Comparison of ENCODE assay signal across 10 mouse cellular contexts in the genomic region with DNA sequence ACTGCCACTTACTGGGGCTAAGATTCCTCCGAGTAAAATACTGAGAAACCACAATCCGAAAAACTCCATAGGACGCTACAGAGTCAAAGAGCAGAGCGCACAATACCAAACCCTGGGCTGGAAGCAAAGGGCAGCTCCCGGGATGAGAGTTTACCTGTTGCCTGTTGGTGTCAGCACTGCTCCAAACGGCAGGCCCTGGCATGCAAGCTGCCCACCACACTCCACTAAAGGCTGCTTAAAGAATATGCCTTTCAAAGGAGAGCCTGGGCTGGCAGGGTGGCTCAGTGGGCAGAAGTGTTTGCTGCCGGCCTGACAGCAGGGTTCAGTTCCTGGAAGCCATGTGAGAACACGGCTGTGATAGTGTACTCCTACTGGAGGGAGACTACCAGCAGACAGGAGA. TPM values are rescaled to one million over a fixed set of nuclear protein-coding genes. Genes with fewer than 3 reads are reported as not detected.
DNase-seq lines count a peak whose midpoint lies in the region; ATAC-seq and TF ChIP-seq lines count a peak whose summit lies in the region.
"Had no signal": no experiment of that assay in that cellular context is flagged by ENCODE, and none has a peak within 500 bp of the region (broad histone marks: within the 10 kb centered on the region; RNA-seq: fewer than 3 reads in every experiment).

No protein-coding gene starts in this region.

- DNase-seq in cerebellum, postnatal 10 days: peak; percentile 42 to 57
- no peak for DNase-seq in cerebellum, adult 2 months
- no peak for DNase-seq in kidney, postnatal 0 days (ENCODE audit: low spot score)
- no peak for DNase-seq in kidney, adult 11 months
- no peak for DNase-seq in midbrain, postnatal 0 days (ENCODE audit: low spot score)
- no peak for DNase-seq in natural killer cell, adult 2 months (ENCODE audit: low spot score in 2 of 2)
- DNase-seq in layer of hippocampus, postnatal 25 days (ENCODE audit: extremely low spot score in 1 of 2, low spot score in 1 of 2): no peak

- H3K4me2 ChIP-seq in kidney, postnatal 0 days (ENCODE audit: low read length): no peak overlapping the region
- H3K4me2 ChIP-seq in heart, embryonic 13.5 days: no peak overlapping the region
- H3K4me2 ChIP-seq in midbrain, postnatal 0 days (ENCODE audit: low read depth, low read length, poor library complexity, severe bottlenecking): no peak overlapping the region

- peaks cover 18% of the 10 kb centered on the region for H3K4me1 ChIP-seq in cerebellum, adult 2 months (ENCODE audit: control insufficient read depth, insufficient read depth, low read length)
- H3K4me1 ChIP-seq in kidney, postnatal 0 days (replicated peaks; ENCODE audit: insufficient read depth, low read length): 0 out of 2 replicates have a peak, but pooled peaks cover 15% of the 10 kb centered on the region
- H3K4me1 ChIP-seq in heart, embryonic 13.5 days: peaks cover 77% of the 10 kb centered on the region
- no peaks in the 10 kb centered on the region for H3K4me1 ChIP-seq in midbrain, postnatal 0 days (ENCODE audit: insufficient read depth, low read length)

- WGBS in cerebellum, adult 2 months: 52% methylated on average over 8 of the region's 8 CpGs
- 56% methylated on average over 8 of the region's 8 CpGs for WGBS in kidney, postnatal 0 days
- WGBS in heart, embryonic 13.5 days: 53% methylated on average over 8 of the region's 8 CpGs
- WGBS in midbrain, postnatal 0 days: 63% methylated on average over 8 of the region's 8 CpGs

- no peak overlapping the region for H3K27ac ChIP-seq in cerebellum, adult 2 months (ENCODE audit: insufficient read depth, low read length)
- H3K27ac ChIP-seq in kidney, postnatal 0 days: no peak overlapping the region
- H3K27ac ChIP-seq in heart, embryonic 13.5 days (replicated peaks): peak overlapping the region; percentile 96
- no peak overlapping the region for H3K27ac ChIP-seq in midbrain, postnatal 0 days (ENCODE audit: low read depth, low read length)
- H3K27ac ChIP-seq: left cerebral cortex, adult 2 months had no signal

- no peak overlapping the region for H3K4me3 ChIP-seq in cerebellum, adult 2 months (replicated peaks; ENCODE audit: insufficient read depth, low read depth, low read length)
- H3K4me3 ChIP-seq in kidney, postnatal 0 days (replicated peaks; ENCODE audit: low read depth, low read length): no peak overlapping the region
- H3K4me3 ChIP-seq in heart, embryonic 13.5 days: no peak overlapping the region
- no peak overlapping the region for H3K4me3 ChIP-seq in midbrain, postnatal 0 days (ENCODE audit: low read depth, low read length)
- H3K4me3 ChIP-seq: left cerebral cortex, adult 2 months; megakaryocyte, embryonic 14.5 days had no signal

- 0 out of 2 replicates have a peak, but pooled peaks cover 3% of the 10 kb centered on the region for H3K36me3 ChIP-seq in kidney, postnatal 0 days (ENCODE audit: insufficient read depth, low read length)
- H3K36me3 ChIP-seq in heart, embryonic 13.5 days: peaks cover 30% of the 10 kb centered on the region
- H3K36me3 ChIP-seq in midbrain, postnatal 0 days (ENCODE audit: insufficient read depth, low read length): peaks cover 6% of the 10 kb centered on the region; the same call in 1 of the 2 replicates

- TF ChIP-seq CTCF in cerebellum, adult 2 months (IDR thresholded peaks at IDR 0.05; ENCODE audit: borderline replicate concordance, insufficient read depth, low read depth, low read length): no peak
- peak; percentile 40; the same call in 1 of the 2 replicates for TF ChIP-seq CTCF in kidney, postnatal 0 days (IDR thresholded peaks at IDR 0.05; ENCODE audit: low read depth)
- peak; percentile 38 for TF ChIP-seq CTCF in midbrain, postnatal 0 days (IDR thresholded peaks at IDR 0.05)

- no peak for TF ChIP-seq POLR2A in cerebellum, adult 2 months (IDR thresholded peaks at IDR 0.05; ENCODE audit: borderline replicate concordance, insufficient read depth, low read length)

- H3K27me3 ChIP-seq in cerebellum, adult 2 months (ENCODE audit: control insufficient read depth, insufficient read depth, low read length): no peaks in the 10 kb centered on the region
- no peaks in the 10 kb centered on the region for H3K27me3 ChIP-seq in kidney, postnatal 0 days (ENCODE audit: insufficient read depth, low read length)
- no peaks in the 10 kb centered on the region for H3K27me3 ChIP-seq in heart, embryonic 13.5 days (replicated peaks)
- H3K27me3 ChIP-seq in midbrain, postnatal 0 days (ENCODE audit: insufficient read depth, low read length): no peaks in the 10 kb centered on the region
- H3K27me3 ChIP-seq: megakaryocyte, embryonic 14.5 days had no signal

- H3K9ac ChIP-seq in kidney, postnatal 0 days (ENCODE audit: low read depth, low read length): no peak overlapping the region
- peak overlapping the region; percentile 70 for H3K9ac ChIP-seq in heart, embryonic 13.5 days
- H3K9ac ChIP-seq in midbrain, postnatal 0 days (replicated peaks; ENCODE audit: low read length, poor library complexity, severe bottlenecking): no peak overlapping the region

- ATAC-seq in kidney, postnatal 0 days (replicated peaks; ENCODE audit: low FRiP score, low read depth): no peak
- no peak for ATAC-seq in heart, embryonic 13.5 days (ENCODE audit: extremely low read depth, insufficient number of reproducible peaks, low FRiP score, low TSS enrichment)
- ATAC-seq in midbrain, postnatal 0 days (ENCODE audit: low FRiP score): no peak

- H3K9me3 ChIP-seq in kidney, postnatal 0 days (replicated peaks; ENCODE audit: low read length): no peaks in the 10 kb centered on the region
- H3K9me3 ChIP-seq in heart, embryonic 13.5 days: no peaks in the 10 kb centered on the region
- no peaks in the 10 kb centered on the region for H3K9me3 ChIP-seq in midbrain, postnatal 0 days (ENCODE audit: low read length)
- H3K9me3 ChIP-seq: megakaryocyte, embryonic 14.5 days had no signal

RNA-seq across cellular contexts. Expression of a gene that starts 25.2 kb away (rescaled TPM):
- 12.0 and 13.6 TPM in 2 replicates for polyA plus RNA-seq in cerebellum, adult 2 months (2012; rRNA removed)
- polyA plus RNA-seq in kidney, postnatal 0 days (2015; fragmentation: Nextera tagmentation; extraction: Ambion mirVana): 2.1 and 2.4 TPM in 2 replicates
- polyA plus RNA-seq in heart, embryonic 13.5 days (2015; fragmentation: Nextera tagmentation; extraction: Ambion mirVana): 1.2 and 1.3 TPM in 2 replicates
- 0.52 and 3.1 TPM in 2 replicates for total RNA-seq in midbrain, postnatal 0 days (2014; rRNA removed)
- polyA plus RNA-seq in midbrain, postnatal 0 days (2015; fragmentation: Nextera tagmentation; extraction: Ambion mirVana): 1.9 and 2.3 TPM in 2 replicates
- 10 to 100 TPM; 29.3 to 33.5 TPM for total RNA-seq in layer of hippocampus, postnatal 25 days (2021)

RNA-seq across cellular contexts. Expression of a gene that starts 50.9 kb away (rescaled TPM):
- 90.2 and 94.1 TPM in 2 replicates for polyA plus RNA-seq in cerebellum, adult 2 months (2012; rRNA removed)
- polyA plus RNA-seq in kidney, postnatal 0 days (2015; fragmentation: Nextera tagmentation; extraction: Ambion mirVana): 69.5 and 86.7 TPM in 2 replicates
- polyA plus RNA-seq in heart, embryonic 13.5 days (2015; fragmentation: Nextera tagmentation; extraction: Ambion mirVana): 95.4 and 99.4 TPM in 2 replicates
- total RNA-seq in midbrain, postnatal 0 days (2014; rRNA removed): 157 and 311 TPM in 2 replicates
- 165 and 171 TPM in 2 replicates for polyA plus RNA-seq in midbrain, postnatal 0 days (2015; fragmentation: Nextera tagmentation; extraction: Ambion mirVana)
- 10 to 100 TPM; 82.7 to 91.6 TPM for total RNA-seq in layer of hippocampus, postnatal 25 days (2021)

RNA-seq across cellular contexts. Expression of a gene that starts 57.3 kb away (rescaled TPM):
- 6.0 and 7.4 TPM in 2 replicates for polyA plus RNA-seq in cerebellum, adult 2 months (2012; rRNA removed)
- polyA plus RNA-seq in kidney, postnatal 0 days (2015; fragmentation: Nextera tagmentation; extraction: Ambion mirVana): 37.3 and 40.4 TPM in 2 replicates
- 13.3 and 15.8 TPM in 2 replicates for polyA plus RNA-seq in heart, embryonic 13.5 days (2015; fragmentation: Nextera tagmentation; extraction: Ambion mirVana)
- total RNA-seq in midbrain, postnatal 0 days (2014; rRNA removed): 9.5 and 10.1 TPM in 2 replicates
- polyA plus RNA-seq in midbrain, postnatal 0 days (2015; fragmentation: Nextera tagmentation; extraction: Ambion mirVana): 5.9 and 6.3 TPM in 2 replicates
- 10 to 100 TPM; 18.4 to 23.9 TPM for total RNA-seq in layer of hippocampus, postnatal 25 days (2021)

Comparison
In these comparisons a context has a peak if more than half of its experiments do, and no peak if none do; other contexts are left out.
1. DNase-seq: peak in cerebellum, postnatal 10 days (2 of 2); none in cerebellum, adult 2 months (0 of 2), kidney, postnatal 0 days (single experiment), kidney, adult 11 months (single experiment), midbrain, postnatal 0 days (single experiment), natural killer cell, adult 2 months (0 of 2) and layer of hippocampus, postnatal 25 days (0 of 2).